Mouse (Mus musculus): ENCODE data around the gene Hbq1a. TPM values are rescaled to one million over a fixed set of nuclear protein-coding genes. Genes with fewer than 3 reads are reported as not detected.
"Not testable (repeated sequence)": the region's sequence is repeated elsewhere in the genome, so short reads cannot be mapped to it uniquely, and the experiment has no call there.

The Hbq1a gene
- polyA plus RNA-seq, 1 experiment from 2014 or later = not detected

DNA sequence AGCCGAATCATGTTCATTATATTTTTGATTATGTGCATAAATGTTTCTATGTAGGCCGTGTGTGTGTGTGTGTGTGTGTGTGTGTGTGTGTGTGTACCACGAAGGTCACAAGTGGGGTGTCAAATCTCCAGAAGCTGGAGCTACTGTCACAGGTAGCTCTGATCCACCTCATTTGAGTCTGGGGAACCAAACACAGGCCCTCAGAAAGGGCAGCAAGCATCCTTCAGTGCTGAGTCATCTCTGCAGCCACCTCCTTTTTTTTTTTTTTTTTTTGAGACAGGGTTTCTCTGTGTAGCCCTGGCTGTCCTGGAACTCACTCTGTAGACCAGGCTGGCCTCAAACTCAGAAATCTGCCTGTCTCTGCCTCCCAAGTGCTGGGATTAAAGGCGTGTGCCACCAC, 7.0 kb upstream of the Hbq1a start:
- not testable (repeated sequence) for H3K4me3 ChIP-seq (ENCODE audit: low read depth, low read length); H3K36me3 ChIP-seq (ENCODE audit: control insufficient read depth, insufficient read depth, low read length); H3K9ac ChIP-seq (ENCODE audit: low read depth, low read length); H3K27me3 ChIP-seq (ENCODE audit: control insufficient read depth, insufficient read depth, low read length); H3K4me2 ChIP-seq (replicated peaks; ENCODE audit: low read depth, low read length); H3K9me3 ChIP-seq (ENCODE audit: control insufficient read depth, low read length); ATAC-seq (ENCODE audit: low FRiP score); H3K27ac ChIP-seq (ENCODE audit: low read depth, low read length); DNase-seq (ENCODE audit: low spot score); H3K4me1 ChIP-seq (replicated peaks; ENCODE audit: control insufficient read depth, insufficient read depth, low read length)
- WGBS = 86% methylated on average over 4 of the region's 4 CpGs

DNA sequence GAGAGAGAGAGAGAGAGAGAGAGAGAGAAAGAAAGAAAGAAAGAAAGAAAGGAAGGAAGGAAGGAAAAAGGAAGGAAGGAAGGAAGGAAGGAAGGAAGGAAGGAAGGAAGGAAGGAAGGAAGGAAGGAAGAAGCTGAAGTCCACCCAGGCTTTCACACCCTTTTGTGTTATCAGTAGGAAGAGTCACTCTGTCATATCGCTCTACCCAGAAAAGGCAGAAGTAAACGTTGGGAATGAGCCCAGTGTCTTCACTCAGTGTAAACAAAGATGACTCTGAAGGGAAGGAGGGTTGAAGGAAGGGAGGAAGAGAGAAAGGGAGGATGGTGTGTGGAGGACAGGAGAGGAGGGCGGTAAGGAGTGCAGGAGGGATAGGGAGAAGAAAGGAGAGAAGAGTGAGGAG, 6.4 kb upstream of the Hbq1a start:
- not testable (repeated sequence) for H3K4me1 ChIP-seq (replicated peaks; ENCODE audit: control insufficient read depth, insufficient read depth, low read length)

DNA sequence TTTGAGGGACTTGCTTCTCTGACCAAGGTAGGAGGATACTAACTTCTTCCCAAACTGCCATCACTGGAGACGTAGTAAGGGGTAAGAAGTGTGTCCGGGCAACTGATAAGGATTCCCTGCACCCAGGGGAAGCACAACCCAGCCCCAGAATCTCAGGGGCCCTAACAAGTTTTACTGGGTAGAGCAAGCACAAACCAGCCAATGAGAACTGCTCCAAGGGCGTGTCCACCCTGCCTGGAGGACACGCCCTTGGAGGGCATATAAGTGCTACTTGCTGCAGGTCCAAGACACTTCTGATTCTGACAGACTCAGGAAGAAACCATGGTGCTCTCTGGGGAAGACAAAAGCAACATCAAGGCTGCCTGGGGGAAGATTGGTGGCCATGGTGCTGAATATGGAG, 3.7 kb upstream of the Hbq1a start, which contains the start of gene Hba-a2:
Hba-a2 (plus strand) TSS at position 287 of the 400 bp plus-strand sequence.
- H3K27ac ChIP-seq (ENCODE audit: low read depth, low read length); H3K27me3 ChIP-seq (ENCODE audit: control insufficient read depth, insufficient read depth, low read length); DNase-seq (ENCODE audit: low spot score); H3K36me3 ChIP-seq (ENCODE audit: control insufficient read depth, insufficient read depth, low read length); H3K9ac ChIP-seq (ENCODE audit: low read depth, low read length); H3K4me2 ChIP-seq (replicated peaks; ENCODE audit: low read depth, low read length); H3K4me3 ChIP-seq (ENCODE audit: low read depth, low read length); ATAC-seq (ENCODE audit: low FRiP score); H3K9me3 ChIP-seq (ENCODE audit: control insufficient read depth, low read length); H3K4me1 ChIP-seq (replicated peaks; ENCODE audit: control insufficient read depth, insufficient read depth, low read length): not testable (repeated sequence)
- WGBS = no CpG with 5 or more reads among the region's 4 CpGs

More for the DNA sequence above, 6.4 kb upstream of the Hbq1a start:
- H3K4me2 ChIP-seq (replicated peaks; ENCODE audit: low read depth, low read length); H3K4me3 ChIP-seq (ENCODE audit: low read depth, low read length); ATAC-seq (ENCODE audit: low FRiP score); H3K27me3 ChIP-seq (ENCODE audit: control insufficient read depth, insufficient read depth, low read length); DNase-seq (ENCODE audit: low spot score); H3K36me3 ChIP-seq (ENCODE audit: control insufficient read depth, insufficient read depth, low read length); H3K27ac ChIP-seq (ENCODE audit: low read depth, low read length); H3K9me3 ChIP-seq (ENCODE audit: control insufficient read depth, low read length); H3K9ac ChIP-seq (ENCODE audit: low read depth, low read length): not testable (repeated sequence)
- 73% methylated on average over 3 of the region's 3 CpGs for WGBS

DNA sequence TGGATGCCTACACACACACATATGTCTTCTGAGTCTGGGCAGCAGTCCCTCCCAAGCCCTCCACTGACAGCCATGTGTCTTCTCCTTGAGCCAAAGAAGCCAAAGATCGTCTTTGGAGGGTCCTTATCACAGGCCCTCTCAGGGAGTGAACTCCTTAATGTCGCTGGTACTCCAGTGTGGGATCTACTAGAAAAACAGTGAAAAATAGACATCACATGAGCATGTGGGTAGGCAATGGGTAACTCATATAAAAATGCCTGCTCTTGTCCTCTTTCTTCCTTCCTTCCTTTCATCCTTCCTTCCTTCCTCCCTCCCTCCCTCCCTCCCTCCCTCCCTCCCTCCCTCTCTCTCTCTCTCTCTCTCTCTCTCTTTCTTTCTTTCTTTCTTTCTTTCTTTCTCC, 2.5 kb upstream of the Hbq1a start:
- H3K27ac ChIP-seq (ENCODE audit: low read depth, low read length); H3K4me2 ChIP-seq (replicated peaks; ENCODE audit: low read depth, low read length); H3K36me3 ChIP-seq (ENCODE audit: control insufficient read depth, insufficient read depth, low read length); H3K27me3 ChIP-seq (ENCODE audit: control insufficient read depth, insufficient read depth, low read length); H3K9ac ChIP-seq (ENCODE audit: low read depth, low read length); H3K4me3 ChIP-seq (ENCODE audit: low read depth, low read length); ATAC-seq (ENCODE audit: low FRiP score); H3K4me1 ChIP-seq (replicated peaks; ENCODE audit: control insufficient read depth, insufficient read depth, low read length); DNase-seq (ENCODE audit: low spot score); H3K9me3 ChIP-seq (ENCODE audit: control insufficient read depth, low read length): not testable (repeated sequence)
- WGBS = 52% methylated on average over 2 of the region's 2 CpGs

DNA sequence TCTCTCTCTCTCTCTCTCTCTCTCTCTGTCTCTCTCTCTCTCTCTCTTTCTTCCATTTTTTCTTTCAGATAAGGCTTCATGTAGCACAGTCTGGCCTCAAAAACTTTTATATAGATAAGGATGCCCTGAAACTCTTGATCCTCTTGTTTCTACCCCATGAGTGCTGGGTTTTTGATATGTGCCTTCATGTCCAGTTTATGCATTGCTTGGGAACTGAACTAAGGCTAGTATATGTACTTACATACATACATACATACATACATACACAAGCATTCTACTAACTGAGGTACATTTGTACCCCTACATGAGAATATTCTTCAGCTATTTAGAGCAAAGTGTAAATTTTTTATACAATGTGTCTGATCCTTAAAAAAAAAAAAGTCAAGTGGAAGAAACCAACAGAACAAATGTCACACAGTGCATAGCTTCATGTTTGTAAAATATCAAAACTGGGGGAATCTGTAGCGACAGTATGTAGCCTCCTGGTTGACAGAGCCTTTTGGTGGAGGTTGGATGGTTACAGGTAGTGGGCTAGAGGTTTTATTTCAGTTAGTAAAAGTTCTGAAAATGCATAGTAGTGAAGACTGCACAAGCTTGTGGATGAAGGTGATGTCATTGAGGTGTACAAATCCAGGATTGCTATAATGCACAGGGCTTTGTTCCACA, 1.9 kb upstream of the Hbq1a start:
- H3K27me3 ChIP-seq (ENCODE audit: control insufficient read depth, insufficient read depth, low read length) = peaks cover 6% of the 10 kb centered on the region; the same call in 1 of the 2 replicates
- H3K36me3 ChIP-seq (ENCODE audit: control insufficient read depth, insufficient read depth, low read length) = no peaks in the 10 kb centered on the region
- ATAC-seq (ENCODE audit: low FRiP score) (no peak), DNase-seq (ENCODE audit: low spot score) (no peak)
- no peaks in the 10 kb centered on the region for H3K9me3 ChIP-seq (ENCODE audit: control insufficient read depth, low read length)
- H3K4me3 ChIP-seq (ENCODE audit: low read depth, low read length) = no peak overlapping the region
- 79% methylated on average over 1 of the region's 1 CpGs for WGBS
- no peaks in the 10 kb centered on the region for H3K4me1 ChIP-seq (replicated peaks; ENCODE audit: control insufficient read depth, insufficient read depth, low read length)
- no peak overlapping the region for H3K4me2 ChIP-seq (replicated peaks; ENCODE audit: low read depth, low read length)
- H3K9ac ChIP-seq (ENCODE audit: low read depth, low read length) = no peak overlapping the region
- no peak overlapping the region for H3K27ac ChIP-seq (ENCODE audit: low read depth, low read length)

DNA sequence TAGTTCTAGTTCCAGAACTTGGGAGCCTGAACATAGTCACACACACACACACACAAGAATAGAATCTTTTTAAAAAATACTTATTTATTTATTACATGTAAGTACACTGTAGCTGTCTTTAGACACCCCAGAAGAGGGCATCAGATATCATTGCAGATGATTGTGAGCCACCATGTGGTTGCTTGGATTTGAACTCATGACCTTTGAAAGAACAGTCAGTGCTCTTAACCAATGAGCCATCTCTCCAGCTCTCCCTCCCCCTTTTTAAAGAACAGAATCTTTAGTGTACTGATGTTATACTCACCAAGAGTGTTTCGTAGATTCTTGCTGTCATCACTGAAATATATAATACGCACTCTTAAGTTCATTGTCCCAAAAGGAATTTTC, 1.3 kb upstream of the Hbq1a start:
- Histone ChIP-seq H3K4me2 (replicated peaks; ENCODE audit: low read depth, low read length) (no peak overlapping the region), H3K27me3 (ENCODE audit: control insufficient read depth, insufficient read depth, low read length) (peaks cover 6% of the 10 kb centered on the region; the same call in 1 of the 2 replicates), H3K9ac (ENCODE audit: low read depth, low read length) (no peak overlapping the region), H3K36me3 (ENCODE audit: control insufficient read depth, insufficient read depth, low read length) (no peaks in the 10 kb centered on the region), H3K4me1 (replicated peaks; ENCODE audit: control insufficient read depth, insufficient read depth, low read length) (no peaks in the 10 kb centered on the region), H3K4me3 (ENCODE audit: low read depth, low read length) (no peak overlapping the region), H3K9me3 (ENCODE audit: control insufficient read depth, low read length) (no peaks in the 10 kb centered on the region), H3K27ac (ENCODE audit: low read depth, low read length) (no peak overlapping the region)
- no peak for DNase-seq (ENCODE audit: low spot score)
- ATAC-seq (ENCODE audit: low FRiP score) = no peak
- 93% methylated on average over 2 of the region's 2 CpGs for WGBS

DNA sequence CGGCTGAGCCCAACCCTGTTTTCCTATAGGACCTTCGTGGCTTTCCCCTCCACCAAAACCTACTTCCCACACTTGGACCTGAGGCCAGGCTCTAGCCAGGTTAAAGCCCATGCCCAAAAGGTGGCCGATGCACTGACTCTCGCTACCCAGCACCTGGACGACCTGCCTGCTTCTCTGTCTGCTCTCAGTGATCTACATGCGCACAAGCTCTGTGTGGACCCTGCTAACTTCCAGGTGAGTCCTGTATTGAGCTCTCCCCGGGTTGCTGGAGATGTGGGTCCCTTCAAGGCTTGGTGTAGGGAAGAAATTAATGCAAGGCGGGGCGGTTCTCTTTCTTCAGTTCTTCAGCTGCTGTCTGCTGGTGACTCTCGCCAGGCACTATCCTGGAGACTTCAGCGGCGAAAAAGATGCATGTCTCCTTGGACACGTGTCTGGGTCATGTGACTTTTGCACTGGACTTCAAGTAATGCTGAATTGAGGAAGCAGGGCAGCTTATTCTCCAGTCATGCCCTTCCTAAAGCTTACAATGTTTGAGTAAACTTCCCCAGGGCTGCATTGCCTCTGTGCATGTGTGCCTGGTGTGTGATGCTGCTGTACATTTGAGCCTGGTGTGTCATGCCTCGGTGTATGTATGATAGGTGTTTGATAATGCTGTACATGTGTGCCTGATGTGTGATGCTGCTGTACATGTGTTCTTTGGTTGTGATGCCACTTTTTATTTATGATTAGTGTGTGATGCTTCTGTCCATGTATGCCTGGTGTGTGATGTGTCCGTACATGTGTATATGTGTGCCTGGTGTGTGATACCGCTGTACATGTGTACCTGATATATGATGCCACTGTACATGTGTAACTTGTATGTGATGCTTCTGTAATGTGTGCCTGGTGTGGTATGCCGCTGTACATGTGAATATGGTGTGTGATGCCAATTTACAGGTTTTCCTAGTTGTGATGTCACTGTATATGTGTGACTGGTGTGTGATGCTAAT, 704 bp downstream of the Hbq1a start:
- Histone ChIP-seq H3K27me3 (ENCODE audit: control insufficient read depth, insufficient read depth, low read length) (peaks cover 6% of the 10 kb centered on the region; the same call in 1 of the 2 replicates), H3K27ac (ENCODE audit: low read depth, low read length) (no peak overlapping the region), H3K9ac (ENCODE audit: low read depth, low read length) (no peak overlapping the region), H3K4me1 (replicated peaks; ENCODE audit: control insufficient read depth, insufficient read depth, low read length) (no peaks in the 10 kb centered on the region), H3K9me3 (ENCODE audit: control insufficient read depth, low read length) (no peaks in the 10 kb centered on the region), H3K4me2 (replicated peaks; ENCODE audit: low read depth, low read length) (peak overlapping the region; percentile 31; the same call in 1 of the 2 replicates), H3K36me3 (ENCODE audit: control insufficient read depth, insufficient read depth, low read length) (no peaks in the 10 kb centered on the region), H3K4me3 (ENCODE audit: low read depth, low read length) (no peak overlapping the region)
- DNase-seq (ENCODE audit: low spot score) = peak; percentile 7
- ATAC-seq (ENCODE audit: low FRiP score) = no peak
- WGBS = 63% methylated on average over 14 of the region's 17 CpGs

DNA sequence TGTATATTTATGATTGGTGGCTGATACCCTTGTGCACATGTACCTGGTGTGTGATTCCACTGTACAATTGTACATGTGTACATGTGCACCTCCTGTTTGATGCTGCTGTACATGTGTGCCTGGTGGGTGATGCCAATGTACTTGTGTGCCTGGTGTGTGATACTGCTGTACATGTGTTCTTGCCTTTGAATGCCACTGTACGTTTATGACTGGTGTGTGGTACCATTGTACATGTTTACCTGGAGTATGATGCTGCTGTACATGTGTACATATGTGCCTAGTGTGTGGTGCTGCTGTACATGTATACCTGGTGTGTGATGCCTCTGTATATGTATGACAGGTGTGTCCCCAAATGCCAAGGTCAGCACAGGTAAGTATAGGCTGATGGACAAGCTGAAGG, 1.6 kb downstream of the Hbq1a start:
- no peaks in the 10 kb centered on the region for H3K9me3 ChIP-seq (ENCODE audit: control insufficient read depth, low read length)
- no peak for ATAC-seq (ENCODE audit: low FRiP score)
- no peak overlapping the region for H3K9ac ChIP-seq (ENCODE audit: low read depth, low read length)
- no peaks in the 10 kb centered on the region for H3K4me1 ChIP-seq (replicated peaks; ENCODE audit: control insufficient read depth, insufficient read depth, low read length)
- H3K27me3 ChIP-seq (ENCODE audit: control insufficient read depth, insufficient read depth, low read length) = peaks cover 6% of the 10 kb centered on the region; the same call in 1 of the 2 replicates
- WGBS = 78% methylated on average over 1 of the region's 1 CpGs
- no peak for DNase-seq (ENCODE audit: low spot score)
- no peak overlapping the region for H3K4me2 ChIP-seq (replicated peaks; ENCODE audit: low read depth, low read length)
- H3K27ac ChIP-seq (ENCODE audit: low read depth, low read length) = no peak overlapping the region
- no peak overlapping the region for H3K4me3 ChIP-seq (ENCODE audit: low read depth, low read length)
- no peaks in the 10 kb centered on the region for H3K36me3 ChIP-seq (ENCODE audit: control insufficient read depth, insufficient read depth, low read length)

All from hindbrain, embryonic 11.5 days (tissue).